Mouse (Mus musculus): ENCODE measurements around the gene Tmem171. TPM values are rescaled to one million over a fixed set of nuclear protein-coding genes. Genes with fewer than 3 reads are reported as not detected.

Tmem171 gene
- polyA plus RNA-seq, 1 experiment from 2014 or later, result not detected

DNA sequence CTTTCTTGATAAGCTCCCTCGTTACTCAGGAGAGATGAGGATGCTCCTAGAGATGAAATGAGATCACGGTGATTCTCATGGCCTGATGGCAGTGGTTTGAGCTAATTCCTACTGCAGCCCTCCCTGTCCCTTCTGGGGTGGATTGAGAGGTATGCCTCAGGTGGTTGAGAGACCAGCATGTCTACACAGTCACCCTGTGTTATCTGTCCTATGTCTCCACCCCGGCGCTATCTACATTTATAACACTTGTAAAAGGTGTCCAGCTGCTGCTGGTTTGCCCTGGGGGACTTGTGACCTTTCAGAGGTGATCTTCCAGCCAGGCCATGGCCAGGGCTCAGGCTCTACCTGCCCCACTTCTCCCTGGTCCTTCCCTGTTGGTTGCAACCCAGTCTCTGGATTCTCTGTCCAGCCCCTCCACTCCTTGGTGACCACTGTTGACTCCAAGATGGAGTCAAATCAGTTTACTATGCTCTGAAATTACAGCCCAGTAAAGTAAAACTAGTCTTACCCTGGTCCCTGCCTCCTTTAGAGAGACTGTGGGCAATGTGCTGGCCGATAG is 5.4 kb upstream of the Tmem171 start:
- Histone ChIP-seq H3K27me3 (ENCODE audit: control insufficient read depth, insufficient read depth, low read length) (peaks cover 8% of the 10 kb centered on the region), H3K9ac (ENCODE audit: low read length) (no peak overlapping the region), H3K4me1 (ENCODE audit: control insufficient read depth, insufficient read depth, low read length) (no peaks in the 10 kb centered on the region), H3K4me2 (ENCODE audit: low read depth) (no peak overlapping the region), H3K27ac (ENCODE audit: low read depth, low read length) (no peak overlapping the region), H3K36me3 (ENCODE audit: control insufficient read depth, insufficient read depth, low read length) (no peaks in the 10 kb centered on the region), H3K4me3 (ENCODE audit: low read depth, low read length) (no peak overlapping the region), H3K9me3 (ENCODE audit: control insufficient read depth, low read length) (no peaks in the 10 kb centered on the region)
- 85% methylated on average over 5 of the region's 5 CpGs for WGBS
- no peak for ATAC-seq (ENCODE audit: insufficient read depth, low FRiP score, low TSS enrichment)
- DNase-seq (ENCODE audit: low spot score), result no peak

DNA sequence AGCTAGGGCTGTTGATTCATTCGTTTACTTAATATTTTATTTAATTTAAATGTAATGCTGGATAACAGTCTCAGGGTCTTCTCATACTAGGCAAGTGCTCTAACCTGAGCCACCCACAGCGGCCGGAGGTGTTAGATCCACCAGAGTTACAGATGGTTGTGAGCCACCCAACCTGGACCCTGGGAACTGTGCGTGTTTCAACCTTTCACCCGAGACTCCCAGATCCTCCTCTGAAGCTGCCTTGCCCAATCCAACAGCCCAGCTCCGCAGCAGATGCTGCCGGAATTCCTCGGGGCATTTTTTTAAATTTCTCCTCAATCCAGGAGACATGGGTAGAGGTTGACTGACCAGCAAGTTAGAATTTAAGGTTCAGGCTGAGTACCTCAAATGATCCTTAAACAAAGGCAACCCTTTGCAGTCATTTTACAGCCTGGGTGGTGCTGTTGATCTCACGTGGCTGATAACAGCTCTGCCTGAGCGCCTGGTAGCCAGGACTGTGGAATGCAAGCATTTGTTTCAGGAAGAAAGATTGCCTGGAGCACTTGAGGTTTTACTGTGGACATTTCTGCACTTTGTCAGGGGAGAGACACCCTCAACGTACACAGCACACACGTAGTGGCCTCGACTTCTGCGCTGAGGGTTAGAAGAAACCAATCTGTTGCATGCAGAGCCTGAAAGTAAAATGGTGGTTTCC is 4.6 kb upstream of the Tmem171 start:
- H3K9me3 ChIP-seq (ENCODE audit: control insufficient read depth, low read length), result no peaks in the 10 kb centered on the region
- H3K4me1 ChIP-seq (ENCODE audit: control insufficient read depth, insufficient read depth, low read length), result 0 out of 2 replicates have a peak, but pooled peaks cover 4% of the 10 kb centered on the region
- 55% methylated on average over 14 of the region's 14 CpGs for WGBS
- H3K9ac ChIP-seq (ENCODE audit: low read length), result no peak overlapping the region
- DNase-seq (ENCODE audit: low spot score) (no peak), ATAC-seq (ENCODE audit: insufficient read depth, low FRiP score, low TSS enrichment) (no peak)
- H3K27ac ChIP-seq (ENCODE audit: low read depth, low read length), result no peak overlapping the region
- H3K27me3 ChIP-seq (ENCODE audit: control insufficient read depth, insufficient read depth, low read length), result peaks cover 16% of the 10 kb centered on the region
- no peak overlapping the region for H3K4me3 ChIP-seq (ENCODE audit: low read depth, low read length)
- no peak overlapping the region for H3K4me2 ChIP-seq (ENCODE audit: low read depth)
- H3K36me3 ChIP-seq (ENCODE audit: control insufficient read depth, insufficient read depth, low read length), result no peaks in the 10 kb centered on the region

DNA sequence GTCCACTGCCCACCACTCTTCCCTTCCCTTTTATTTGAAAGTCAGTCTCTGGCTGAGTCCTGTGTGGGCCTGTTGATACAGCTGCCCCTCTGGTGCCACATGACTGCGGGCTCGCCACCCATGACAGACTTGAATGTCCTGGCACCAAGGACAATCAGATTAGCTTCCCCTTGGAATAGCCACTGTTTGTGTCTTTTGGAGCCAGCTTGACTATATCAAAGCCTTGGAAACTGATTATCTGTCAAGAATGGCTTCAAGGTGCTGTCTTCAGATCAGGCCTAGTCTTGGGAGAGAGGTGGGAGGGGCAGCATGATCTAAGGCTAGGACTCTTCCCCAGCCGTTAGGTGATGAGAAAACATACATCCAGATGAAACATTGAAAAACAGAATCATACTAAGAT is 2.1 kb upstream of the Tmem171 start:
- DNase-seq (ENCODE audit: low spot score) (no peak), ATAC-seq (ENCODE audit: insufficient read depth, low FRiP score, low TSS enrichment) (no peak)
- 92% methylated on average over 3 of the region's 3 CpGs for WGBS
- H3K27ac ChIP-seq (ENCODE audit: low read depth, low read length), result no peak overlapping the region
- peaks cover 16% of the 10 kb centered on the region for H3K27me3 ChIP-seq (ENCODE audit: control insufficient read depth, insufficient read depth, low read length)
- no peaks in the 10 kb centered on the region for H3K36me3 ChIP-seq (ENCODE audit: control insufficient read depth, insufficient read depth, low read length)
- 0 out of 2 replicates have a peak, but pooled peaks cover 4% of the 10 kb centered on the region for H3K4me1 ChIP-seq (ENCODE audit: control insufficient read depth, insufficient read depth, low read length)
- no peak overlapping the region for H3K9ac ChIP-seq (ENCODE audit: low read length)
- no peaks in the 10 kb centered on the region for H3K9me3 ChIP-seq (ENCODE audit: control insufficient read depth, low read length)
- no peak overlapping the region for H3K4me2 ChIP-seq (ENCODE audit: low read depth)
- no peak overlapping the region for H3K4me3 ChIP-seq (ENCODE audit: low read depth, low read length)

DNA sequence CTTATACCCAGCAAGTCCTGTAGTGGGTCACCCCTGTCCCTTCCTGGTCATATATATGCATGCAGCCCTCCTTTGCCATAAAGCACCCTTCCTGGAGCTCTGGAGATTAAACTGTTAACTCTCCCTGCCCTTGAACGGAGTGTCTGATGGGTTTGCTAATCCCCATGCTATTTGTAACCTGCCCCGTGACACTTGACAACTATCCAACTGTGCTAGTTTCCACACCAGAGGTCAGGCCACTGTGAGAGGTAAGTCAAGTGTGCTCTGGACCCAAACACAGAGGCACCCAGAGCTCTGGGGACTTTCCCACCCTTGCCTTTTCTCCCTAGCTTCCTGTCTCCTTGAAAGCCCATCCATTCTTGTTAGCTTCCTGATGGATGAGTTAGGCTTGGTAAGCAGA is 912 bp upstream of the Tmem171 start:
- Histone ChIP-seq H3K9ac (ENCODE audit: low read length) (no peak overlapping the region), H3K4me3 (ENCODE audit: low read depth, low read length) (no peak overlapping the region), H3K27me3 (ENCODE audit: control insufficient read depth, insufficient read depth, low read length) (peaks cover 16% of the 10 kb centered on the region), H3K27ac (ENCODE audit: low read depth, low read length) (no peak overlapping the region), H3K4me2 (ENCODE audit: low read depth) (no peak overlapping the region), H3K36me3 (ENCODE audit: control insufficient read depth, insufficient read depth, low read length) (no peaks in the 10 kb centered on the region), H3K9me3 (ENCODE audit: control insufficient read depth, low read length) (no peaks in the 10 kb centered on the region), H3K4me1 (ENCODE audit: control insufficient read depth, insufficient read depth, low read length) (0 out of 2 replicates have a peak, but pooled peaks cover 4% of the 10 kb centered on the region)
- DNase-seq (ENCODE audit: low spot score) (no peak), ATAC-seq (ENCODE audit: insufficient read depth, low FRiP score, low TSS enrichment) (no peak)
- WGBS, result 35% methylated on average over 2 of the region's 2 CpGs

DNA sequence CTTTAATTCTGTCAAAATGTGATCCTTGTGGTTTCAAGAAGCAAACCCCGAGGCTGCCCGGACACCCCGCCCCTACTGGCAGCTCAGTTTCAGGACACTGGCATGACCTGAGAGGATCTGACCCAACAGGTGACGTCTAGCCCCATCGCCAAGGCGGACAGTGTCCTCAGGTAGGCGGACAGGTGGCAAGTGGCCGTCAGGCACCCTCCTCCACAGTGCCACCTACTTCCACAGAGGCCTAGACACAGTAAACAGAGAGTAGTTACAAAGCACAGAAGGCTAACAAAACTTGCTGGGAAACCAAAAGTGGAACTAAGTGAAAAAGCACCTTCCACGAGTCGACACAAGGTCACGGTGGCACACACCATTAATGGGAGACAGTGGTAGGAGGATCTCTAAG is 1.3 kb downstream of the Tmem171 start:
- Histone ChIP-seq H3K4me2 (ENCODE audit: low read depth) (no peak overlapping the region), H3K36me3 (ENCODE audit: control insufficient read depth, insufficient read depth, low read length) (no peaks in the 10 kb centered on the region), H3K9me3 (ENCODE audit: control insufficient read depth, low read length) (no peaks in the 10 kb centered on the region), H3K9ac (ENCODE audit: low read length) (no peak overlapping the region), H3K27ac (ENCODE audit: low read depth, low read length) (no peak overlapping the region), H3K4me1 (ENCODE audit: control insufficient read depth, insufficient read depth, low read length) (0 out of 2 replicates have a peak, but pooled peaks cover 4% of the 10 kb centered on the region), H3K4me3 (ENCODE audit: low read depth, low read length) (no peak overlapping the region), H3K27me3 (ENCODE audit: control insufficient read depth, insufficient read depth, low read length) (peaks cover 16% of the 10 kb centered on the region)
- ATAC-seq (ENCODE audit: insufficient read depth, low FRiP score, low TSS enrichment) (no peak), DNase-seq (ENCODE audit: low spot score) (no peak)
- WGBS, result 90% methylated on average over 11 of the region's 11 CpGs

DNA sequence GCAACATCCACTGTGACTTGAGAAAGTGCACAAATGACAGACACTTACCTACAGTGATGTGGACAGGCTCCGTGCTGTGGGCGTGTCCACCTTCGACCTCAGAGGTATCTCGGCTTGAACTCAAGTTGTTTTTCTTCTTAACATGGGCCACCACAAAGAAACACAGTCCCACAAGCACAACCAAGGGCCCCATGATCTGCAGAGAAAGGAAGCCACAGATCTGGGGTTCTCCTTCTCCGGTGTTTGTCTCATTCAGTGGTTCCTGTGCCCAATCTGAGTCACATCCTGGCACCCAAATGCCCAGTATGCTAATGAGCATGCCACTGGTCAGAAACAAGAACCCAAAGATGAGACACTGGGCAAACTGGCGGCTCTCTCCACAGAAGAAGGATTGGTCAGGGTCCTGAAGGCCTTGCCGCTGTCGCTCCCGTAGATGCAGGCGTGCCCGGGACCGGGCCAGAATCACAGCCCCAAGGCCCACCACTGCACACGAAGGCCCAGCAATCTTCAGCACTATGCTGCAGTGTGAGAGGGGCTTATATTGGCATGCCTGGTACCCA is 2.6 kb downstream of the Tmem171 start:
- no peak overlapping the region for H3K4me3 ChIP-seq (ENCODE audit: low read depth, low read length)
- no peak overlapping the region for H3K27ac ChIP-seq (ENCODE audit: low read depth, low read length)
- DNase-seq (ENCODE audit: low spot score) (no peak), ATAC-seq (ENCODE audit: insufficient read depth, low FRiP score, low TSS enrichment) (no peak)
- H3K27me3 ChIP-seq (ENCODE audit: control insufficient read depth, insufficient read depth, low read length), result peaks cover 16% of the 10 kb centered on the region
- H3K9ac ChIP-seq (ENCODE audit: low read length), result no peak overlapping the region
- WGBS, result 92% methylated on average over 13 of the region's 13 CpGs
- 0 out of 2 replicates have a peak, but pooled peaks cover 4% of the 10 kb centered on the region for H3K4me1 ChIP-seq (ENCODE audit: control insufficient read depth, insufficient read depth, low read length)
- no peaks in the 10 kb centered on the region for H3K9me3 ChIP-seq (ENCODE audit: control insufficient read depth, low read length)
- no peak overlapping the region for H3K4me2 ChIP-seq (ENCODE audit: low read depth)
- H3K36me3 ChIP-seq (ENCODE audit: control insufficient read depth, insufficient read depth, low read length), result no peaks in the 10 kb centered on the region

DNA sequence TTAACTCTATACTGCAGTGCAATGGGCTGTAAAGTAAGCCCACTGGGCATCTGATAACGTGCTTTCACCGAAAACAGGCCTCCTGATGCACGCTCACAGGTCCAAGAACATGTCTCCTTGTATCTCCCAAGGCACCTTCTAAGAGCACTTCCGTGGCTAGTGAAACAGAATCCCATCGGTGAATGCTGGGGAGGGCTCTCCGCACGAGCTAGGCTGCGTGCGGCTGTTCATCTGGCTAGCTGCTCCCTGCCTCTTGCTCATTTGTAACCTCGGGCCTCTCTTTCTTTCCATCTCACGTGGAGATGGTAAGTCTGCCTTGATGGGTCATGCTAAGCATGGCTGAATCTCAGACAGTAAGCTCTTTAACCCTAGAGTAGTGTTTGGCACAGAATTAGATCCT is 3.7 kb downstream of the Tmem171 start:
- Histone ChIP-seq H3K9ac (ENCODE audit: low read length) (no peak overlapping the region), H3K9me3 (ENCODE audit: control insufficient read depth, low read length) (no peaks in the 10 kb centered on the region), H3K4me3 (ENCODE audit: low read depth, low read length) (no peak overlapping the region), H3K36me3 (ENCODE audit: control insufficient read depth, insufficient read depth, low read length) (no peaks in the 10 kb centered on the region), H3K4me2 (ENCODE audit: low read depth) (no peak overlapping the region), H3K4me1 (ENCODE audit: control insufficient read depth, insufficient read depth, low read length) (0 out of 2 replicates have a peak, but pooled peaks cover 4% of the 10 kb centered on the region), H3K27me3 (ENCODE audit: control insufficient read depth, insufficient read depth, low read length) (peaks cover 16% of the 10 kb centered on the region), H3K27ac (ENCODE audit: low read depth, low read length) (no peak overlapping the region)
- WGBS, result 84% methylated on average over 11 of the region's 11 CpGs
- no peak for DNase-seq (ENCODE audit: low spot score)
- no peak for ATAC-seq (ENCODE audit: insufficient read depth, low FRiP score, low TSS enrichment)

DNA sequence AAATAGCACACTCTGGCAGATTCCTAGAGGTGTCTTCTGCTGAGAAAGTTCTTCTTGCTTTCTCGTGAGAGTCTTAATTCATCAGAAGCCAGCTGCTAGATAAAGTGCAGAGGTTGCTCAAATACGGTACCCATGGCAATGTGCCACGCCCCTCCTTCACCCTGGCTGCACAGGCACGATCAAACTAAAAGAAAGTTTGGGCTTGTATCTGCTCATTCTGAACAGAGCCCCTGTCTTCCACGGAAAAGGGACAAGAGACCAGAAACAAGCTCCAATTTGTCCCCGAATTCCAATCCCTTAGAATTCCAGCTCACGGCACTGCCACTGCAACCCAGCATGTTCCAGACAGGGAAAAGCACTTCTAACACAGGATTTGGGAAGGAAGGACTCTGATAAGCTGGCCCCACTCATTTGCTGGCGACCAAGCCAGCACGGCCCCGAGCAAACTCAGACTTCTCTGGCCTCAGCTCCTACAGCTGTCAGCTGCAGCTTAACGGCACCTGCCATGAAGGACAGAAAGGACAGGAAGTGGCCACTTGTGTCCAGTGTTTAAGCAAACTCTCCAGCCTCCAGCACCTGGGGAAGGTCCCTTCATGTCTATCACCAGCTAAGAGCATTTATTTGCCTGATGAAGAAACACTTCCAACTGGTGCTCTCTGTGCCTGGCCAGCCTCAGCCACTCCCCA is 4.9 kb downstream of the Tmem171 start:
- H3K4me1 ChIP-seq (ENCODE audit: control insufficient read depth, insufficient read depth, low read length), result 0 out of 2 replicates have a peak, but pooled peaks cover 2% of the 10 kb centered on the region
- no peak overlapping the region for H3K4me3 ChIP-seq (ENCODE audit: low read depth, low read length)
- peaks cover 6% of the 10 kb centered on the region for H3K27me3 ChIP-seq (ENCODE audit: control insufficient read depth, insufficient read depth, low read length)
- no peaks in the 10 kb centered on the region for H3K36me3 ChIP-seq (ENCODE audit: control insufficient read depth, insufficient read depth, low read length)
- H3K9me3 ChIP-seq (ENCODE audit: control insufficient read depth, low read length), result no peaks in the 10 kb centered on the region
- no peak for ATAC-seq (ENCODE audit: insufficient read depth, low FRiP score, low TSS enrichment)
- H3K9ac ChIP-seq (ENCODE audit: low read length), result no peak overlapping the region
- WGBS, result 78% methylated on average over 11 of the region's 11 CpGs
- DNase-seq (ENCODE audit: low spot score), result no peak
- no peak overlapping the region for H3K27ac ChIP-seq (ENCODE audit: low read depth, low read length)
- H3K4me2 ChIP-seq (ENCODE audit: low read depth), result no peak overlapping the region

Data from neural tube, embryonic 11.5 days (tissue).